In the genomic region with DNA sequence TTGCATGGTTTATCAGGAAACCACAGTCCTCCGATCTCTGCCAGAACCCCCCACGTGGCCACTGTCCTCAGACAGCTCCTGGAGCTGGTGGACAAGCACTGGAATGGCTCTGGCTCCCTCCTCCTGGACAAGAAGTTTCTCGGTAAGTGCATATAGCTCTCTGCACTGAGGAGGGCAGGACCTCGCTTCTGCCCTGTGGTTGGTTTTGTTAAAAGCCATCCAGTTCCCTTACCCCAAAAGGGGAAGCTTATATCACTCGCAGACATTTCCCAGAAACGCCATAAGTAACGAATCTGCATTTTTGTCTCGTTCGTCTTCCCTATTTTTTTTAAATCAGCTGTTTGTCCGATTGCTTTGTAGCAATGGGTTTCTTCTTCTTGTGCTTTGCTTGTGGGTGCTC, we compare ENCODE assay signal across 15 mouse cellular contexts. TPM values are rescaled to one million over a fixed set of nuclear protein-coding genes. Genes with fewer than 3 reads are reported as not detected.
A peak's percentile ranks its signal among the peaks of the same experiment; 100 is the strongest.
DNase-seq lines count a peak whose midpoint lies in the region; ATAC-seq and TF ChIP-seq lines count a peak whose summit lies in the region.
"Had no signal": no experiment of that assay in that cellular context is flagged by ENCODE, and none has a peak within 500 bp of the region (broad histone marks: within the 10 kb centered on the region; RNA-seq: fewer than 3 reads in every experiment).

No protein-coding gene starts in this region.

- no peak for TF ChIP-seq EP300 in CH12.LX (IDR thresholded peaks at IDR 0.05; ENCODE audit: low read length)

- peak; percentile 7 for DNase-seq in CH12.LX (ENCODE audit: extremely low read depth)
- DNase-seq in liver, adult 2 months (ENCODE audit: extremely low read depth, low read depth, low spot score) = peak; percentile 28
- DNase-seq in adrenal gland, adult 8-10 months = no peak
- no peak for DNase-seq in left cerebral cortex, adult 9 months (ENCODE audit: low spot score in 2 of 2)
- DNase-seq: cerebellum, adult 9-11 months; retina, postnatal 1 day had no signal

- TF ChIP-seq POLR2A in CH12.LX (IDR thresholded peaks at IDR 0.05; ENCODE audit: low read depth, low read length) = no peak
- TF ChIP-seq POLR2A in bone marrow macrophage, adult 2 months (IDR thresholded peaks at IDR 0.05; ENCODE audit: borderline replicate concordance, low read depth, low read length) = no peak
- no peak for TF ChIP-seq POLR2A in liver, adult 2 months (IDR thresholded peaks at IDR 0.05; ENCODE audit: extremely low read depth, insufficient read depth, low read length)

- no peak overlapping the region for H3K27ac ChIP-seq in CH12.LX (ENCODE audit: insufficient read depth, low read depth)
- peak overlapping the region; percentile 74 for H3K27ac ChIP-seq in bone marrow macrophage, adult 2 months (ENCODE audit: insufficient read depth, low read depth, low read length)
- no peak overlapping the region for H3K27ac ChIP-seq in liver, adult 2 months (replicated peaks; ENCODE audit: insufficient read depth, low read depth, low read length)

- WGBS in liver, adult 2 months = 52% methylated on average over 10 of the region's 10 CpGs

- H3K9ac ChIP-seq in CH12.LX (ENCODE audit: insufficient read depth, low read depth) = peak overlapping the region; percentile 31; the same call in 1 of the 2 replicates
- no peak overlapping the region for H3K9ac ChIP-seq in liver, adult 2 months (ENCODE audit: low read depth, low read length)

- TF ChIP-seq CTCF in CH12.LX (conservative IDR thresholded peaks at IDR 0.05 in 1 of 2, IDR thresholded peaks at IDR 0.05 in 1 of 2; ENCODE audit: low read depth in 2 of 2, low read length in 2 of 2) = no peak
- TF ChIP-seq CTCF in bone marrow macrophage, adult 2 months (IDR thresholded peaks at IDR 0.05; ENCODE audit: low read depth, low read length) = no peak
- no peak for TF ChIP-seq CTCF in liver, adult 2 months (IDR thresholded peaks at IDR 0.05; ENCODE audit: low read depth, low read length)

- no peak for TF ChIP-seq RAD21 in CH12.LX (IDR thresholded peaks at IDR 0.05; ENCODE audit: low read depth, low read length)

- no peaks in the 10 kb centered on the region for H3K79me2 ChIP-seq in CH12.LX (replicated peaks; ENCODE audit: control insufficient read depth, extremely low read depth, insufficient read depth, poor library complexity, severe bottlenecking)
- no peaks in the 10 kb centered on the region for H3K79me2 ChIP-seq in liver, adult 2 months (ENCODE audit: control insufficient read depth, insufficient read depth, low read length)

- H3K4me3 ChIP-seq in CH12.LX (replicated peaks in 1 of 3; ENCODE audit: low read depth in 2 of 3, low read length in 2 of 3, poor library complexity in 1 of 3) = peak overlapping the region in 1 of 3 experiments; percentile 11
- peak overlapping the region; percentile 56 for H3K4me3 ChIP-seq in bone marrow macrophage, adult 2 months (ENCODE audit: insufficient read depth, low read length)
- no peak overlapping the region for H3K4me3 ChIP-seq in liver, adult 2 months (ENCODE audit: insufficient read depth, low read depth, low read length)
- H3K4me3 ChIP-seq in megakaryocyte, embryonic 14.5 days (replicated peaks) = peak overlapping the region; percentile 88

- peak overlapping the region; percentile 76 for H3K4me2 ChIP-seq in CH12.LX (ENCODE audit: insufficient read depth, low read depth, poor library complexity, severe bottlenecking)

- no peaks in the 10 kb centered on the region for H3K36me3 ChIP-seq in CH12.LX (replicated peaks in 1 of 2; ENCODE audit: control insufficient read depth in 1 of 2, insufficient read depth in 1 of 2, low read length in 1 of 2)
- no peaks in the 10 kb centered on the region for H3K36me3 ChIP-seq in liver, adult 2 months (ENCODE audit: control insufficient read depth, insufficient read depth, low read length)
- H3K36me3 ChIP-seq in megakaryocyte, embryonic 14.5 days (replicated peaks; ENCODE audit: low read length) = no peaks in the 10 kb centered on the region

- no peaks in the 10 kb centered on the region for H3K27me3 ChIP-seq in CH12.LX (replicated peaks)
- H3K27me3 ChIP-seq in liver, adult 2 months (ENCODE audit: control insufficient read depth, insufficient read depth, low read length) = no peaks in the 10 kb centered on the region
- H3K27me3 ChIP-seq in megakaryocyte, embryonic 14.5 days (replicated peaks) = peaks cover 23% of the 10 kb centered on the region

- dilution Hi-C loops in CH12.LX (cut with MboI; ENCODE audit: extremely low pct_ligation_motif_present, extremely low pct_unique_long_range_greater_than_20kb, low sequenced_read_pairs) = no loop called here

- no peaks in the 10 kb centered on the region for H3K9me3 ChIP-seq in CH12.LX (replicated peaks; ENCODE audit: low read length)
- H3K9me3 ChIP-seq in megakaryocyte, embryonic 14.5 days = no peaks in the 10 kb centered on the region

- no peak for ATAC-seq in frontal cortex, adult (ENCODE audit: low TSS enrichment)
- ATAC-seq: lung, postnatal 0 days had no signal

- in situ Hi-C loops in CH12.LX (cut with MboI; ENCODE audit: low pct_ligation_motif_present, low pct_unique_long_range_greater_than_20kb, low sequenced_read_pairs) = no loop called here

- peaks cover 0 to 12% of the 10 kb centered on the region in 2 experiments; a peak in 2 of 4 replicates for H3K4me1 ChIP-seq in CH12.LX (ENCODE audit: control insufficient read depth in 1 of 2, insufficient read depth in 2 of 2)
- peaks cover 17% of the 10 kb centered on the region for H3K4me1 ChIP-seq in bone marrow macrophage, adult 2 months (ENCODE audit: control insufficient read depth, insufficient read depth, low read length)
- no peaks in the 10 kb centered on the region for H3K4me1 ChIP-seq in liver, adult 2 months (ENCODE audit: control insufficient read depth, insufficient read depth, low read length)
- peaks cover 25% of the 10 kb centered on the region for H3K4me1 ChIP-seq in megakaryocyte, embryonic 14.5 days

TF ChIP-seq in CH12.LX, 34 proteins besides CTCF, POLR2A, EP300 and RAD21:
- TF ChIP-seq ZNF384 (IDR thresholded peaks at IDR 0.05; ENCODE audit: low read depth, low read length) (peak; percentile 69), MAFK (IDR thresholded peaks at IDR 0.05; ENCODE audit: insufficient replicate concordance, low read length) (no peak), ZC3H11A (IDR thresholded peaks at IDR 0.05; ENCODE audit: low read depth, low read length) (no peak), MYC (IDR thresholded peaks at IDR 0.05; ENCODE audit: low read depth, low read length) (0 out of 2 replicates have a peak, but pooled peaks have one; percentile 26), USF2 (conservative IDR thresholded peaks at IDR 0.05; ENCODE audit: low read depth, low read length) (no peak)

RNA-seq across cellular contexts. Expression of gene Tppp3, which starts 16.1 kb away (rescaled TPM):
- total RNA-seq in CH12.LX (2012; rRNA removed) (0.25 TPM in 2 replicates), CH12.LX (2014; rRNA removed) (not detected in 2 replicates)
- polyA plus RNA-seq in CH12.LX (2012; ENCODE audit: insufficient read length, low read depth) = 0.39 and 0.49 TPM in 2 replicates
- polyA plus RNA-seq in bone marrow macrophage, adult 2 months (2012; ENCODE audit: insufficient read depth, insufficient read length, missing spikeins) = 1.2 and 1.6 TPM in 2 replicates
- total RNA-seq in liver, adult 2 months (2014; rRNA removed) = 0.47 and 0.65 TPM in 2 replicates
- 0.51 and 0.80 TPM in 2 replicates for polyA plus RNA-seq in liver, adult 2 months (2012; rRNA removed)
- polyA plus RNA-seq in megakaryocyte, embryonic 14.5 days (2012; ENCODE audit: insufficient read depth, low replicate concordance) = 2.5 and 3.3 TPM in 2 replicates
- total RNA-seq in adrenal gland, adult 8-10 months (2022) = 10 to 100 TPM; 28.3 to 40.2 (median 33.0) TPM

RNA-seq across cellular contexts. Expression of gene Zdhhc1, which starts 41.5 kb away (rescaled TPM):
- total RNA-seq in CH12.LX (2012; rRNA removed) (2.1 and 2.6 TPM in 2 replicates), CH12.LX (2014; rRNA removed) (0.86 and 1.6 TPM in 2 replicates)
- 2.6 and 3.6 TPM in 2 replicates for polyA plus RNA-seq in CH12.LX (2012; ENCODE audit: insufficient read length, low read depth)
- polyA plus RNA-seq in bone marrow macrophage, adult 2 months (2012; ENCODE audit: insufficient read depth, insufficient read length, missing spikeins) = 16.0 and 16.3 TPM in 2 replicates
- total RNA-seq in liver, adult 2 months (2014; rRNA removed) = 1.9 and 2.3 TPM in 2 replicates
- 2.3 and 4.5 TPM in 2 replicates for polyA plus RNA-seq in liver, adult 2 months (2012; rRNA removed)
- 5.4 and 9.0 TPM in 2 replicates for polyA plus RNA-seq in megakaryocyte, embryonic 14.5 days (2012; ENCODE audit: insufficient read depth, low replicate concordance)
- total RNA-seq in adrenal gland, adult 8-10 months (2022) = 10 to 100 TPM; 20.6 to 40.1 (median 31.3) TPM

RNA-seq across cellular contexts. Expression of gene Lrrc36, which starts 41.8 kb away (rescaled TPM):
- total RNA-seq in CH12.LX (2012; rRNA removed) = 0.34 and 0.38 TPM in 2 replicates
- total RNA-seq in CH12.LX (2014; rRNA removed) = 0.26 TPM in 1 of 2 replicates, not detected in the other
- 0.19 TPM in 2 replicates for polyA plus RNA-seq in CH12.LX (2012; ENCODE audit: insufficient read length, low read depth)
- not detected in 2 replicates for polyA plus RNA-seq in bone marrow macrophage, adult 2 months (2012; ENCODE audit: insufficient read depth, insufficient read length, missing spikeins)
- not detected in 2 replicates for total RNA-seq in liver, adult 2 months (2014; rRNA removed)
- not detected in 2 replicates for polyA plus RNA-seq in liver, adult 2 months (2012; rRNA removed)
- polyA plus RNA-seq in megakaryocyte, embryonic 14.5 days (2012; ENCODE audit: insufficient read depth, low replicate concordance) = not detected in 2 replicates
- 10 to 100 TPM in 1 of 4 experiments, 1 to 10 TPM in 3; 4.1 to 10.1 (median 7.0) TPM for total RNA-seq in adrenal gland, adult 8-10 months (2022)

RNA-seq across cellular contexts. Expression of gene Kctd19, which starts 41.9 kb away (rescaled TPM):
- total RNA-seq in CH12.LX (2012; rRNA removed) = 0.08 TPM in 1 of 2 replicates, not detected in the other
- total RNA-seq in CH12.LX (2014; rRNA removed) = not detected in 2 replicates
- polyA plus RNA-seq in CH12.LX (2012; ENCODE audit: insufficient read length, low read depth) = 0.22 TPM in 1 of 2 replicates, not detected in the other
- polyA plus RNA-seq in bone marrow macrophage, adult 2 months (2012; ENCODE audit: insufficient read depth, insufficient read length, missing spikeins) = not detected in 2 replicates
- total RNA-seq in liver, adult 2 months (2014; rRNA removed) = not detected in 2 replicates
- not detected in 2 replicates for polyA plus RNA-seq in liver, adult 2 months (2012; rRNA removed)
- not detected in 2 replicates for polyA plus RNA-seq in megakaryocyte, embryonic 14.5 days (2012; ENCODE audit: insufficient read depth, low replicate concordance)
- total RNA-seq in adrenal gland, adult 8-10 months (2022) = under 1 TPM in 1 of 4 experiments, not detected in 3; 0.15 TPM
- total RNA-seq: layer of hippocampus, adult 8-10 months; left cerebral cortex, postnatal 36 days had no signal
- polyA plus RNA-seq: frontal cortex, adult 2 months; kidney, embryonic 16.5 days; neural tube, embryonic 14.5 days had no signal

Comparison
In these comparisons a context has a peak if more than half of its experiments do, and no peak if none do; other contexts are left out.
1. DNase-seq: peak in CH12.LX (single experiment) and liver, adult 2 months (single experiment); none in adrenal gland, adult 8-10 months (single experiment) and left cerebral cortex, adult 9 months (0 of 2).